Mouse (Mus musculus) heart, postnatal 14 days (tissue): ENCODE measurements around the gene Btbd35f29. TPM values are rescaled to one million over a fixed set of nuclear protein-coding genes. Genes with fewer than 3 reads are reported as not detected.
"Not testable (repeated sequence)": the region's sequence is repeated elsewhere in the genome, so short reads cannot be mapped to it uniquely, and the experiment has no call there.

ENCODE experiments used
- DNase-seq, 2 experiments: peaks; one replicate each; pipeline ENCODE4 v3.0.0; 2021 to 2022
- intact Hi-C: fragments of 180-260 bp; cut with DNase I; formaldehyde crosslinking; loops from one replicate; pipeline ENCODE4 v1.15.1; 2025
- long read RNA-seq, 2 experiments: library from polyadenylated mRNA; stranded (forward); transcript quantifications; one replicate each; pipeline ENCODE4 v2.0.0; 2021
- total RNA-seq, 2 experiments: library from RNA; stranded (reverse); gene quantifications; 2 replicates each; pipeline ENCODE4 v1.2.3; 2021

The Btbd35f29 gene
- not detected for total RNA-seq
- long read RNA-seq, experiment 1 = 0 reads
- long read RNA-seq, experiment 2 = 0 reads

DNA sequence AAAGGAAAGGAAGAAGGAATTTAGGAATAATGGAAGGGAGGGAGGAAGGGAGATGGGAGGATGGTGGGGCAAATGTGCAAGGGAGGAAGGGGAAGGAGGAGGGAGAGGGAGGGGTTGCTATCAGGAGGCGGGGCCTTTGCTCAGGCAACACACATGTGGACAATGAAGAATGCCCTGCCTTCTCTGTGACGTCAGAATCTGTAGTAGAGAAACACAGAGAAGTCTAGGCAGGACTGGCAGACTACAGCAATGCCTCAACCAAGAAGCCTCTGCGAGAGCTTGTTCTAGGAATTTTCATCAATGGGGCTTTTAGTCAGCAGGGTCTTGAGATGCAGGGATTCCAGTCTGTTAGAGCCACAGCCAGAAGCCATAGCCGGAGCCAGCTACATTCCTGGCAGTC, at the start of gene Btbd35f29:
Btbd35f29 (plus strand) TSS at position 301 of the 400 bp plus-strand sequence.
- DNase-seq, intact Hi-C loops: not testable (repeated sequence)

GRCm38 (mm10) chrX:31141416-31141815, 23.9 kb downstream of the Btbd35f29 start:
- DNase-seq, intact Hi-C loops: not testable (repeated sequence)

GRCm38 (mm10) chrX:31145144-31145543, 27.7 kb downstream of the Btbd35f29 start:
- intact Hi-C loops, DNase-seq: not testable (repeated sequence)

DNA sequence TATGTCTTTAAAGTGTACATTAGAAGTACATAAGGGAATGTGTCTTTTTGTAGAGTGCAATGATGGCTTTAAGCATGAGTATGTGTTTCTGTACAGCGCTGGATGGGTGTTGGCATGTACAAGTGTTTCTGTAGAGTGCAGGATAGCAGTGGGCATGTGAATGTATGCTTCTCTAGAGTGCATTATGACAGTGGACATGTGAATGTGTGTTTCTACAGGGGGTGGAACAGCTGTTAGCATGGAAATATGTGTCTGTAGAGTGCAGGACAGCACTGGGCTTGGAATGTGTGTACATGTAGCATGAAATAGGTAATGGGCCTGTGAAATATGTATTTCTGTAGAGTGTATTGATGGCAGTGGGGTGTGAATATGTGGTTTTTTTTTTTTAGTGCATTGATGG, 28.4 kb downstream of the Btbd35f29 start:
- DNase-seq, intact Hi-C loops: not testable (repeated sequence)

GRCm38 (mm10) chrX:31158534-31159085, 41.1 kb downstream of the Btbd35f29 start:
- intact Hi-C loops, DNase-seq: not testable (repeated sequence)

GRCm38 (mm10) chrX:31159450-31160322, 42.2 kb downstream of the Btbd35f29 start:
- DNase-seq, intact Hi-C loops: not testable (repeated sequence)

DNA sequence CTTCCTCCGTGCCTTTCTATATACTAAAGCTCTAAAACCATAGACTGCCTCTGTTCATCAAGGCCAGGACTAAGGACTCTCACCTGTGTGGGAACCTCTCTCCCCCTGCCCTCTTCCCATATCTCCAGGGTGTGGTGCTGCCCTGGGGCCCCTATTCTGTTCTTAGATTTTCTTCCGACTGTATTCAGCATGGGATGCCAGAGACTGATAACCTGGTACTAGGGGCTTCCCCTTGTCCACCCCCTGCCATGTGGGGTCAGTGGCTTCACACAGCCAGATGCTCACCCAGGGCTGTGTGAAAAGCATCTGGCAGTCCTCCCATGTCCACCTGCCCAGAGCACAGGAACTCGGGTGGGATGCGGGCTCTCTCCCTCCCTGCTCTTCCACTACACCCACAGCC, 43.1 kb downstream of the Btbd35f29 start:
- intact Hi-C loops, DNase-seq: not testable (repeated sequence)

- intact Hi-C loops, DNase-seq: not testable (repeated sequence)
Measured at GRCm38 (mm10) chrX:31162638-31163037, 45.2 kb downstream of the Btbd35f29 start.

- DNase-seq, intact Hi-C loops: not testable (repeated sequence)
Measured at GRCm38 (mm10) chrX:31165193-31165592, 47.7 kb downstream of the Btbd35f29 start.

Other genes with a start within 250 kb of the Btbd35f29 start
- not detected for gene Spin2f, start 136.2 kb downstream of the Btbd35f29 start, total RNA-seq
- gene Btbd35f26, start 218.8 kb downstream of the Btbd35f29 start, total RNA-seq = not detected